Mouse (Mus musculus) gastrocnemius, postnatal 10 days (tissue): ENCODE measurements around the gene Acadsb. TPM values are rescaled to one million over a fixed set of nuclear protein-coding genes. Genes with fewer than 3 reads are reported as not detected.
A peak's percentile ranks its signal among the peaks of the same experiment; 100 is the strongest.
"Not testable (repeated sequence)": the region's sequence is repeated elsewhere in the genome, so short reads cannot be mapped to it uniquely, and the experiment has no call there.

Experiments
- DNase-seq: peaks from one replicate; pipeline ENCODE4 v3.0.0; 2021; ENCODE audit warnings: mixed read lengths
- long read RNA-seq, 2 experiments: library from polyadenylated mRNA; stranded (forward); transcript quantifications; one replicate each; pipeline ENCODE4 v2.0.0; 2021
- total RNA-seq, 2 experiments: library from RNA; stranded (reverse); gene quantifications; 2 replicates each; pipeline ENCODE4 v1.2.3; 2021

The Acadsb gene
- 10 to 100 TPM; 72.8 to 75.2 TPM for total RNA-seq
- long read RNA-seq, experiment 1, full-length matches to known transcripts: 33 of 38 reads
- long read RNA-seq, experiment 1, partial matches to known transcripts: 5 of 38 reads
- long read RNA-seq, experiment 1, other reads (novel, unspliced or antisense): 0 of 38 reads
- long read RNA-seq, experiment 2, full-length matches to known transcripts: 25 of 30 reads
- long read RNA-seq, experiment 2, partial matches to known transcripts: 0 of 30 reads
- long read RNA-seq, experiment 2, other reads (novel, unspliced or antisense): 5 of 30 reads

- DNase-seq: peak; percentile 98
Observed at GRCm38 (mm10) chr7:131410416-131411058, at the start of gene Acadsb, which contains the start of gene Ikzf5. Gene Acadsb, plus strand, starts transcription at chr7:131410601. Gene Ikzf5, minus strand, starts transcription at chr7:131410521.

- DNase-seq: no peak
Observed at GRCm38 (mm10) chr7:131362269-131362614, 48.2 kb upstream of the Acadsb start.

- DNase-seq: peak; percentile 93
Observed at GRCm38 (mm10) chr7:131362615-131363300, 47.6 kb upstream of the Acadsb start, which contains the start of gene 2310057M21Rik. Gene 2310057M21Rik, minus strand, starts transcription at chr7:131362759.

GRCm38 (mm10) chr7:131364131-131364530, 46.3 kb upstream of the Acadsb start:
- no peak for DNase-seq

- peak; percentile 89 for DNase-seq
Observed at GRCm38 (mm10) chr7:131370648-131371469, 39.5 kb upstream of the Acadsb start, which contains the start of gene Pstk. Gene Pstk, plus strand, starts transcription at chr7:131371141.

GRCm38 (mm10) chr7:131371470-131371860, 38.9 kb upstream of the Acadsb start:
- DNase-seq: no peak

- no peak for DNase-seq
Observed at GRCm38 (mm10) chr7:131371880-131372651, 38.3 kb upstream of the Acadsb start.

GRCm38 (mm10) chr7:131391761-131392160, 18.6 kb upstream of the Acadsb start:
- DNase-seq: not testable (repeated sequence)

GRCm38 (mm10) chr7:131409321-131409987, 947 bp upstream of the Acadsb start:
- no peak for DNase-seq

GRCm38 (mm10) chr7:131409988-131410385, 414 bp upstream of the Acadsb start:
- no peak for DNase-seq

GRCm38 (mm10) chr7:131411221-131411940, 980 bp downstream of the Acadsb start:
- DNase-seq: peak; percentile 17

- no peak for DNase-seq
Observed at GRCm38 (mm10) chr7:131411941-131412270, 1.5 kb downstream of the Acadsb start.

GRCm38 (mm10) chr7:131416742-131417141, 6.3 kb downstream of the Acadsb start:
- not testable (repeated sequence) for DNase-seq

- DNase-seq: no peak
Observed at GRCm38 (mm10) chr7:131417605-131418004, 7.2 kb downstream of the Acadsb start.

- no peak for DNase-seq
Observed at GRCm38 (mm10) chr7:131424912-131425311, 14.5 kb downstream of the Acadsb start.

GRCm38 (mm10) chr7:131427331-131427730, 16.9 kb downstream of the Acadsb start:
- DNase-seq: no peak

GRCm38 (mm10) chr7:131432244-131432643, 21.8 kb downstream of the Acadsb start:
- DNase-seq: no peak

- no peak for DNase-seq
Observed at GRCm38 (mm10) chr7:131434276-131434675, 23.9 kb downstream of the Acadsb start.

GRCm38 (mm10) chr7:131437051-131437450, 26.6 kb downstream of the Acadsb start:
- DNase-seq: no peak

- DNase-seq: no peak
Observed at GRCm38 (mm10) chr7:131456714-131457113, 46.3 kb downstream of the Acadsb start.
